Mouse (Mus musculus) ES-E14 (cell line): ENCODE data around the gene Slc22a19. TPM values are rescaled to one million over a fixed set of nuclear protein-coding genes. Genes with fewer than 3 reads are reported as not detected.

Experiments used
- DNase-seq: peaks from one replicate; pipeline ENCODE4 v3.0.0-alpha.2; 2013; ENCODE audit warnings: low read depth, low spot score
- H3K27ac ChIP-seq: 2 replicates; pipeline ENCODE4 v1.5.1; 2012; ENCODE audit warnings: low read depth, mild to moderate bottlenecking, low read length, moderate library complexity, mixed read lengths; ENCODE audit not compliant: poor library complexity, insufficient read depth, severe bottlenecking
- H3K36me3 ChIP-seq: 2 replicates; pipeline ENCODE4 v1.6.1; 2012; ENCODE audit warnings: mild to moderate bottlenecking, low read length, moderate library complexity, mixed read lengths; ENCODE audit not compliant: control insufficient read depth, poor library complexity, insufficient read depth, severe bottlenecking
- H3K4me1 ChIP-seq, 2 experiments: fragments of 150-350 bp in 1 of 2; sonication (generic) in 1 of 2; 2 replicates each; pipeline ENCODE4 v1.6.1; 2012; ENCODE audit warnings: low read length in 2 of 2, mild to moderate bottlenecking in 1 of 2, mixed read lengths in 1 of 2; ENCODE audit not compliant: control insufficient read depth in 2 of 2, insufficient read depth in 2 of 2, poor library complexity in 1 of 2
- H3K4me3 ChIP-seq, 2 experiments: fragments of 150-350 bp in 1 of 2; sonication (generic) in 1 of 2; 2 replicates each; pipeline ENCODE4 v1.5.1; 2012; ENCODE audit warnings: low read length in 2 of 2, low read depth in 1 of 2, mild to moderate bottlenecking in 1 of 2, mixed read lengths in 1 of 2; ENCODE audit not compliant: insufficient read depth in 1 of 2, poor library complexity in 1 of 2, severe bottlenecking in 1 of 2
- H3K9ac ChIP-seq: 2 replicates; pipeline ENCODE4 v1.6.1; 2012; ENCODE audit warnings: low read depth, mild to moderate bottlenecking, low read length, mixed read lengths; ENCODE audit not compliant: poor library complexity, insufficient read depth, severe bottlenecking
- H3K9me3 ChIP-seq: fragments of 150-350 bp; sonication (generic); 2 replicates; pipeline ENCODE4 v1.6.1; 2012; ENCODE audit warnings: low read depth, mild to moderate bottlenecking, low read length; ENCODE audit not compliant: control insufficient read depth, insufficient read depth
- CHD2 ChIP-seq: IDR thresholded peaks from 2 replicates; pipeline ENCODE4 v1.6.1; 2014; ENCODE audit warnings: mild to moderate bottlenecking, low read depth, low read length, inconsistent platforms
- HCFC1 ChIP-seq: IDR thresholded peaks from 2 replicates; pipeline ENCODE4 v1.6.1; 2012; ENCODE audit warnings: low read length, inconsistent platforms, borderline replicate concordance; ENCODE audit not compliant: insufficient read depth
- MAFK ChIP-seq: IDR thresholded peaks from 2 replicates; pipeline ENCODE4 v1.6.1; 2014; ENCODE audit warnings: mild to moderate bottlenecking, low read depth, low read length, inconsistent platforms; ENCODE audit not compliant: insufficient read depth
- ZC3H11A ChIP-seq: IDR thresholded peaks from 2 replicates; pipeline ENCODE4 v1.6.1; 2012; ENCODE audit warnings: low read depth, mild to moderate bottlenecking, inconsistent platforms, low read length, borderline replicate concordance
- ZNF384 ChIP-seq: IDR thresholded peaks from 2 replicates; pipeline ENCODE4 v1.6.1; 2012; ENCODE audit warnings: low read depth, low read length, inconsistent platforms
- in situ Hi-C, 2 experiments: fragments of 600-800 bp; cut with MboI; formaldehyde crosslinking; loops; one replicate each; pipeline ENCODE4 v1.15.1; 2025; ENCODE audit warnings: low sequenced_read_pairs in 2 of 2, inconsistent platforms in 1 of 2; ENCODE audit not compliant: unreplicated experiment in 2 of 2
- total RNA-seq: library from RNA; depleted of rRNA; stranded (reverse); fragments of 300-350 nt; gene quantifications from 2 replicates; pipeline ENCODE4 v1.2.3, GENCODE M21; 2012

The Slc22a19 gene
- total RNA-seq, 1 experiment = not detected

DNA sequence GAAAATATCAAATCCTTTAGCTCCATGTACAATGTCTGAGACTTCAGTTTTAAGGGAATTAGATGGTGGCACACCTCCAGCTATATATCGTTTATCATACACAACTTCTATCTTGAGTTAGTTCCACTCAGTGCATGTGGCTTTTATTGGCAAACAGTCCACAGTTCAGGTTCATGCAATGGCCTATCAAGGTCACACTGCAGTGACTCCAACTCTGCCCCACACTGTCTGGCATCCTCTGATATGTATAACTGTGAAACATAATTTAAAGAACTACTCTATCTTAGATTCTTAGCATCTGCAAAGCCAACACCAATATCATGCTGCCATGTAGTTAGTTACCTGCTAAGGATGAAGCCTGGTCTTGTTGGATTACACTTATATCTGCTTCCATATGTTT lies 23.1 kb downstream of the Slc22a19 start:
- in situ Hi-C loops = no loop called here
- Histone ChIP-seq H3K9ac (no peak overlapping the region), H3K4me1 (no peaks in the 10 kb centered on the region), H3K9me3 (no peaks in the 10 kb centered on the region), H3K36me3 (no peaks in the 10 kb centered on the region), H3K27ac (no peak overlapping the region), H3K4me3 (no peak overlapping the region)
- TF ChIP-seq MAFK (no peak), ZNF384 (no peak), ZC3H11A (no peak), CHD2 (no peak), HCFC1 (no peak)
- DNase-seq = no peak

DNA sequence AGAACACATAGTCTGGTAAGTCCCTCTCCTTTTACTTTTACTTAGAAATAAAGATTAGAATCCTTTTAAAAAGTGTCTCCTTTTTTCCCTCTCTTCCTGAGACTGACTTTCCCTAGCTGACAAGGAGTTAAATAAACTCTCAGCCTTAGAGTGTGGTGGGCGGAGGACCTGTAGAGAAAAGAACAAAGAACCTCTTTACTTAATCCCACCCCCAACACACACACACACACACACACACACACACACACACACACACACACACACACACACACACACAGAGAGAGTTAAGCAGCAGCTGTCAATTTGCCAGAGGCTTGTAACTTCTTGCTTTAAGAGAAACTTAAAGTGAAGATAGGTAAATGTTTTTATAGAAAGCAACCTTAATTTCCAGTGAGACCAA lies 39.1 kb downstream of the Slc22a19 start:
- Histone ChIP-seq H3K4me3 (no peak overlapping the region), H3K27ac (no peak overlapping the region), H3K4me1 (no peaks in the 10 kb centered on the region), H3K9ac (no peak overlapping the region), H3K9me3 (no peaks in the 10 kb centered on the region), H3K36me3 (no peaks in the 10 kb centered on the region)
- no peak for DNase-seq
- in situ Hi-C loops = no loop called here
- TF ChIP-seq ZNF384 (no peak), ZC3H11A (no peak), CHD2 (no peak), MAFK (no peak), HCFC1 (no peak)

DNA sequence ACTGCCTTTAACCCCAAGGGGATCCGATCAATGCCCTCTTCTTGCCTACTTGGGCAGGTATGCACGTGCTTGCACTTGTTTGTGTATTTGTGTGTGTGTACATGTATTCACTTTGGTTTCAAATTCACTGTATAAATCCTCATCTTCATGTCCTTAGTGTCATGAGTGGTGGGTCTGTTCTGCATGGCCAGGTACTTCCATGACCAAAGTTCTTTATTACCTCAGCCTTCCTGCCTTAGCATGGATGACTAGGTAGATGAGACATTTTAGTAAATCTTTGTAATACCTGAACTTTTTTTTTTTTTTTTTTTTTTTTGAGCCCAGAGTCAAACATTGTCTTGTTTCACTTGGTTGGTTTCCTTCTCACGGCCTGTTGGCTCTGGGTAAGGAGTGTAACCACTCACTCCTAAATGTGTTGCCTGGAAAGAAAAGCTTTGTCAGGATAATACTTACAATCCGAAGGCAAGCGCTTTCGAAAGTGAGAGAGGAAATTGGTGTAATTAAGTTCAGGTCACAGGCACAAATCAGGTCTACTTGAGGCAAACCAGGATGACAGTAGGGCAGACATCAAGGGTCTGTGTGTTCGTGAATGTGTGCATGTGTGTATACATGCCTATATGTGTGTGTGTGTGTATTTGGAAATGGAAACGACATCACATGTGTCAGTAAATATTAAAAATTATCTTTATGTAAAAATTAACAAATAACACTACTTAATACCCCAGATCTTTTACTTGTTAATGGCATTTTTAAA lies 62.0 kb downstream of the Slc22a19 start:
- no peak for DNase-seq
- Histone ChIP-seq H3K36me3 (no peaks in the 10 kb centered on the region), H3K4me3 (no peak overlapping the region), H3K4me1 (no peaks in the 10 kb centered on the region), H3K9me3 (no peaks in the 10 kb centered on the region), H3K27ac (no peak overlapping the region), H3K9ac (no peak overlapping the region)
- in situ Hi-C loops = no loop called here
- TF ChIP-seq ZNF384 = no peak
- no peak for TF ChIP-seq HCFC1
- TF ChIP-seq CHD2 = no peak
- no peak for TF ChIP-seq MAFK
- TF ChIP-seq ZC3H11A = no peak

DNA sequence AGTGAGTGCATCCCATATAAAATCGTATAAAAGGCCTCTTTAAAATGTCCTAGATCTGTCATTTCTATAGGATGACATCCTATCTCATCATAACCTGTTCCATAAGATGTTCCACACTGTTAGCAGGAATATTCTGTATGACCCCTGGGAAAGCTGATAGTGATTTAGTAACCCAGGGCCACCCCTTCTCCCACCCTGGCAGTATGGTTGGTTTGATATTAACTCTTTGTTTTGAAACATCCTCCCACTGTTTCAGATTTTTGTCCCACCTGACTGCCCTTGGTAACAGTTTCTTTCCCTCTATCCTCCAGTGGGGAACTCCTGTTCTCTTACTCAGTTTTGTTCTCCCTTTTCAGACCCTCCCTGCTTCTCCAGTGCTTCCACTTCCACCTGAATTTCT lies 77.3 kb downstream of the Slc22a19 start:
- H3K9me3 ChIP-seq = no peaks in the 10 kb centered on the region
- no peak overlapping the region for H3K9ac ChIP-seq
- in situ Hi-C loops = no loop called here
- no peaks in the 10 kb centered on the region for H3K36me3 ChIP-seq
- TF ChIP-seq CHD2 (no peak), ZC3H11A (no peak), HCFC1 (no peak), MAFK (no peak), ZNF384 (no peak)
- no peak for DNase-seq
- H3K4me1 ChIP-seq = no peaks in the 10 kb centered on the region
- H3K4me3 ChIP-seq = no peak overlapping the region
- H3K27ac ChIP-seq = no peak overlapping the region

DNA sequence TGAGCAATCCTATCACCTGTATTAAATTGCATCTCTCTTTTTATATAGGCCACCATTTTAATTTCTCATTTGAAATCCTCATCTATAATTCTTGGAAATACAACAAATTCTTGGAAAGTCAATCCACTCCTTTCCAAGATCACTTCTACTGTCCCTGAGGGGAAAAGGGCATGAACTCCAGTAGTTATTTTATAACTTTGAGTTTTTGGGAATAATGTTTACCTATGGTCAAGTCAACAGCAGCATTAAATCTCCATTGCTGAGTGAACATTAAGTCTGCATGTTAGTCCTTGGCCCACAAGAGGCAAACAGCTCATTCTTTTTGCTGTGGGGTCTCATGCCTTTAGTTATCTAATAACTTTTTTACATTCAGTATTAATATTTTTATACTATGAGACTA lies 78.1 kb downstream of the Slc22a19 start:
- Histone ChIP-seq H3K9me3 (no peaks in the 10 kb centered on the region), H3K4me1 (no peaks in the 10 kb centered on the region), H3K9ac (no peak overlapping the region), H3K4me3 (no peak overlapping the region), H3K36me3 (no peaks in the 10 kb centered on the region), H3K27ac (no peak overlapping the region)
- no peak for DNase-seq
- in situ Hi-C loops = no loop called here
- no peak for TF ChIP-seq HCFC1
- no peak for TF ChIP-seq ZC3H11A
- TF ChIP-seq ZNF384 = no peak
- no peak for TF ChIP-seq CHD2
- TF ChIP-seq MAFK = no peak
